Mouse (Mus musculus): ENCODE results near the gene Defb41.
"Not testable (repeated sequence)": the region's sequence is repeated elsewhere in the genome, so short reads cannot be mapped to it uniquely, and the experiment has no call there.

The Defb41 gene

DNA sequence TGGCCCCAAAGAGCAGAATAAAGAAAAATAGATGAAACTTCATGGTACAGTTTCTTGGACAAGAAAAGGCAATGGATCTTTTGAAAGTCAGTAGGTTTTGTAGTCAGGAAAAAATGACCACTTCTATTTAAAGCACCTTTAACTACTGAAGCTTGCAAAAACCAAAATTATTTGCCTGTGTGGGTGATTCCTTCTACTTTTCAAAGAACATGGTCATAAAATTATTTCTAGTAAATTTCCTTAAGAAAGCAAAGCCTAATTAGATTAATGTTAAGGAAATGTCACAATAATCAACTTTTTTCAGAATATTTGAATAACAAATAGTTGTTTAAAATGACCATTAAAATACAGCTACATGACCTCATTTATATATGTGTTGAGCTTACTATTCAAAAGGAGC is at the start of gene Defb41:
Defb41 (minus strand) TSS at position 101 of the 400 bp plus-strand sequence.
- no peak for DNase-seq (ENCODE audit: low spot score in 2 of 2)

DNA sequence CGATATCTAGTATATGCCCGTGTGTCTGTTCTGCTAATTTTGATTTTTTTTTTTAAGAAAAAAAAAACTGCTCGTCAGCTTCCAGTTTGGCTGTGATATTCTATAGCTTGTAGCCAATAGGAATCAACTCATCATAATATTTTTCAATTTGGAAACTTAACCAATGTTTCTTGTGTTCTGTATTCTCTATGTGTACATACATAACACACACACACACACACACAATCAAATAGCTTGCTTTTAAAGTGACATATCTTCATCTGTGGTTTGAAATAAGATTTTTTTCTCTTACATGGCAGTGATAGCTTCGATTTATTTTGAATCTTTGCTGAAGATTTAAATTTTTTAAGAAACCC is 43.5 kb upstream of the Defb41 start:
- DNase-seq (ENCODE audit: low spot score in 2 of 2) = no peak

DNA sequence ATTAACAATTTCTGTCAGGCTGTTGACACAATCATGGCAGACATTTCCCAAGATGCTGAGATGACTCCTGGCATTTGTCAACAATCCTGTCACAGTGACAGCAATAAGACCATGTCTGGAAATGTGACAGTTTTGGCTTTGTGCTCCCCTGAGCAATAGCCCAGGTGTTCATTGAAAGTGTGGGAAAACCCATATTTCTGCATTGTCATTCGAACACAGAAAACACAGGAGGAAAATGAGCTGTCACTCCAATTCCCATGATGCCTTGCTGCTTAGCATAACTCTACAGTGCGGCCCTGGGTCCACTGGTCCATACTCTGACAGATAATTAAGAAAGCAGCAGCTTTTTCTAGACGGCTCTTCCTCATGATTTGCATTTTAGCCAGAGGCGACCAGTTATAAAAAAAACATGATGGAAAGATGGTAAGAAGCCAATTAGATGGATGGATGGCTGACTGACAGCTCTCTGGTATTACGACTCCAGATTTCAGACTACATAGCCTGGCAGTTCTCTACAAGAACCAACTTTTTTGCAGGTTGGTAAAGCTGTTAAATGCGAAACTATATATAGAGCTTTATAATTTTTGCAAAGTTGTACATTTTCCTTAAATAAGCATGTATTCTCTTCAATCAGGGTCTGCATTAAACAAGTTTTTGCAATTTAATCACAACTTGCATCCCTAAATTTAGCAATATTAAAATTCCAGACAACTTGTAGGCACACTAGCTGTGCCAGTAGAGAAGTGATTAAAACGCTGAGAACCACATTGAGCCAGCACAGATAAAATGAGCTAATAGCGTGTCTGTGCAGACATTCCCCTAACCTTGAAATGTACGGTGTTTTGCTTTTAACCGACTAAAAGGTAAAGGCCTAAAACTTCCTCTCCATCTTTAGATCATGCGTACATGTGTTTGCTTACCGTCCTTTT is 42.9 kb upstream of the Defb41 start:
- DNase-seq (ENCODE audit: low spot score in 2 of 2) = no peak

DNA sequence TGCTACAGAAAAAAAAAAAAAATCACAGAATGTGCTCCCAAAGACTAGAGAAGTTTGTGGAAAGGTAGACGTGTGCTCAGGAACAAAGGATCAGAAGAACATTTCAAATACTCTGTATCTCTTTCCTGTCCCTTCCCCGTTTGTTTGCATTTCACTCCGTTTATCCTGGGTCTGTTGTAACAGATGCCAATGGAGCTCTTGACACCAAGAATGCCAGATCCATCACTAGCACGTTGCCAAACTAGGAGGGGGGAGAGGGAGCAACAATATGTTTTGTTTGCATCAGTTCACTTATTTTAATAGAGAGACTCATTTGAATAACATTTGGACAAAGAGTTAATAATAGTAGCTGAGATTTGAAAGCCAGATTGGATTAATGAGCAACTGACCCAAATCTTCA is 27.6 kb upstream of the Defb41 start:
- no peak for DNase-seq (ENCODE audit: low spot score in 2 of 2)

DNA sequence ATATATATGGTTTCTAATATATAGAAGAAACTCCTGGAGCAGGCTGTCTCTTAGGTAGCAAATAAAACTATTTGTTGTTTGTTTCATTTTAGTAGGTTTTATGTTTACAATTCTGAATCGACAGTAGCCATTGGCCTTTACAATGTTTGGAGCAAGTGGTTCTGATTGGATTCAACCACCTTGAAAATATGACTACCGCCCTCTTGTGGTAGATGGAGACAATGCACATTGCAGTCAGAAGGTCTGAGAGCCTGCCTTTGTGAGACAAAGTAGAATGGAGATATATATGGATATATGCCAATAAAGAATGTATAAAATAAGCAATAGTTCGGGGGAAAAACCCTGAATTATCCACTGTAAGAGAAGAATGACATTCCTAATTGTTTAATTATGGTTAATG is 23.9 kb upstream of the Defb41 start:
- DNase-seq (ENCODE audit: low spot score in 2 of 2) = no peak

DNA sequence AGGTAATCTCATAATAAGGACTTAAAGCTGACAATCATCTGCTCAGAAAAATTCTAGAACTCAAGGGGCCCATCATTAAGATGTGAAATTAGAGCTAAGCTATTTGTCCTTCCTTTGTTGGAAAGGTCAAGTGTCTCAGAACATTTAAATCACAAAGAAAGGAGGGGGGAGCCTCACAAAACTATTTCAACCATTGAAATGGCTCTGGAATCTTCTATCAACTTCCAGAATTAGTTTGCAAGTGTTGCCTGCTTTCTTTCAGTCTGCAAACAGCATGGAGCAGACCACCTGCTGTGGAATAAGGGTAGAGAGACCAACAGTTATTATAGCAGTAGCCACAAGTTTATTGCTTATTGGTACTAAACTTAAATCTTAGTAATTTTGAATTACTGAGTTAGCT is 22.4 kb upstream of the Defb41 start:
- no peak for DNase-seq (ENCODE audit: low spot score in 2 of 2)

DNA sequence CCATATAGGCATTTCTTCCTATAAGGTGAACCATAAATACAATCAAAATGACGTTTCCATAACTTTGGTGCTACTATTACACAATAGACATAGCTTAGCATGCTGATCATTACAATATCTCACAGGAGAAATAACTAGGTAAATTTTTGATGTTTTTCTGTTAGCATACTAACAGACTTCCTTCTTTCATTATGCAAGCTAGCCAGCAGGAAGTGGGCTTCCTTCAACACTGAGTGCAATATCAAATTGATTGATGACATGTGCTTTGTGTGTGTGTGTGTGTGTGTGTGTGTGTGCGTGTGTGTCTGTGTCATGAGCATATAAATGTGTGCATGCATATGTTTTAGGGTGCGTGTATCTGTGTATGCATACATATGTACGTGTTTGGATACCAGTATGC is 6.2 kb upstream of the Defb41 start:
- no peak for DNase-seq (ENCODE audit: low spot score in 2 of 2)

DNA sequence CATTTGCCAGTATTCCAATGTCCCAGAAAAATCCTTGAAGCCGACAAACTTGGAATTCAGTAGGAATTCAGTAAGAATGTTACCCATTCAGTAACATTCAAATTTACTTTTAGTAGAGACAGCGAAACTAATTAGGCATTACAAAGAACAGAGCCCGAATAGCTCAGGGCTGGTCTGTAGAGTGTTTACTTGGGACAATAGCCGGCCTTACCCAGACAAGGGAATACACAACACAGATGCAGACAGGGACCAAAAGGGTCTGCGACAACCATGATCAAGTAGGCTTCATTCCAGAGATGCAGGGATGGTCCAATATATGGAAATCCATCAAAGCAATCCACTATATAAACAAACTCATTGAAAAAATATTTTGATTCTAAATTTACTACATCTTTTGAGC is 3.9 kb upstream of the Defb41 start:
- DNase-seq (ENCODE audit: low spot score in 2 of 2) = no peak

DNA sequence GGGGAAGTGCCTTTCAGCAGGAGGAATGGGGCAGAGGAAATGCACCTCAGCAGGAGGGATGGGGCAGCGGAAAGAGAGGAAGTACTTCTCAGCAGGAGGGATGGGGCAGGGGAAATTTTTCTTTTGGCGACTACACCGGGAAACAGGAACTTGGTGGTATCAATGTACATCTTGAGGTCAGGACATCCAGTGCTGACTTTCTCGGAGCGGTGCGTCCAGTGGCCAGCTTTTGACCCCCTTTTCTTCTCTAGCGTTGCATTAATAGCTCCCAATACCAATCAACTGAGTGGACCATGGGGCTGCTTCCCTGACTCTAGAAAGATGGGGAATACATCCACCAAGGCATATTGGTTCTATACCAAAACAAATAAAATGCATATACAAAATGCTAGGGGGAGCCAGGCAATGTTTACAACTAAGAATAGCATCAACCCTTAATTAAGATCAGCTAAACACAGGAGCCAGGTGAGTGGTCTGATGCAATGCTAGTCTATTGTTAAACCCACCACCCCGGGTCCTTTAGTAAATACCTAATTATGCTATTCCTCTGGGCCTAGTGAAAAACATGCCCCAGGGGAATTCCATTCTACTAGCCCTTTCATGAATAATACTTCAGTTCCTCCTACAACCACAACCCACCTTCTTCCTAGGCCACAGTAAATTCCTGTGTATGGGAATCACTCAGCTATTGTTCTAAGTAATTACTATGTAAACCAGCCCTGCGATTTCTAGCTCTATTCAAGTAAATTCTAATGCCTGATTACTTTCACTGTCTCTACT is 18.9 kb downstream of the Defb41 start:
- not testable (repeated sequence) for DNase-seq (ENCODE audit: low spot score in 2 of 2)

DNA sequence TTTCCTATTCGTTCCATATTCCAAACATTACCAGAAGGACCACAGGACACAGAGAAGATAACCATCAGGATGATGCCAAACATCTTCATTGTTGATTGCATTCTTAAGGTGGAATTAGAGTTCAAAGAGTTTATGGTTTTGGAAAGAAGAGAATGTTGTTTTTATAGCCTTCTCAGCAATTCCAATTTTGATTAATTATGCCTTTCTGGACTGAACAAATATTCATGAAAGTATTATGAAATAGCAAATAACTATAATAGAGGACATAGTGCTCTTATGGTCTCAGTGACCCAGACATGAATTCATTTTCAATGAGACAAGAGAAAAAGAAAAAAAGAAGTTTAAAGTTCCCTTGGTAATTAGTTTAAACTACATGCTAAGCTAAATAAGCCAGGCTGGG is 27.6 kb downstream of the Defb41 start, which contains the start of gene Defb18:
Defb18 (minus strand) TSS at position 101 of the 400 bp plus-strand sequence.
- no peak for DNase-seq (ENCODE audit: low spot score in 2 of 2)

DNA sequence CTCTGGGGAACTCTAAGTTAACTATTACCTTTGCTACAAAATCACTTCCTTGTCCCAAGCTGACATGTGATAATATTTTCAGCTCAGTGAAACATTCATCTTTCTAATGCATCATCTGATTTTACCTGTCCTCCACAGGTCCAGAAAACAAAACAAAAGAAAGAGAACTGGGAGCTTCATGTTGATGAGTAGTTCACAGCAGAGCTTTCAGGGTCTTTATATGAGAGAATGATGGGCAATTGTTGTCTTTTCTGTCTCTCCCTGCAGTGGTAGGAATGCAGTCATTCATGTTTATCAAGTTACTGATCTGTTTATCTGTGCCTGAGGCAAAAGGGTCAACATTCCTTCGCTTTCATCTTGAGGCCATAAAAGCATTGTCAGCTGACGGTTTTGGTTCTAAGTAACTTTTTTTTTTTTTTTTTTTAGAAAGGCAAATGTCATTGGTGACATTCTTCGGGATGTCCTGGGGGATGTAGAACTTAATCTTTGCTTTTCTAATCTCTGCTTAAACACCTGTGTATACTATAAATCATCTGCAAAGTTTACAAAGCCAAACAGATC is 41.5 kb downstream of the Defb41 start:
- DNase-seq (ENCODE audit: low spot score in 2 of 2) = no peak
